Mouse (Mus musculus): Measurements from ENCODE around the gene Gpx7.

- TF ChIP-seq POLR2A (IDR thresholded peaks at IDR 0.05; ENCODE audit: low read depth, low read length) = no peak
- no peak for TF ChIP-seq CTCF (IDR thresholded peaks at IDR 0.05; ENCODE audit: extremely low read depth, insufficient read depth, insufficient read length, insufficient replicate concordance)
Observed at GRCm38 (mm10) chr4:108424587-108424986, 17.8 kb upstream of the Gpx7 start.

All from spleen, adult 2 months (tissue).